Mouse (Mus musculus): ENCODE measurements around the gene Lnx2.
A peak's percentile ranks its signal among the peaks of the same experiment; 100 is the strongest.

Gene Lnx2

GRCm38 (mm10) chr5:147076026-147076798 lies at the start of gene Lnx2:
Lnx2 (minus strand) TSS chr5:147076586.
- DNase-seq (ENCODE audit: low spot score) = peak; percentile 94

- DNase-seq (ENCODE audit: low spot score) = no peak
These were observed 49.3 kb upstream of the Lnx2 start for GRCm38 (mm10) chr5:147125542-147126185.

GRCm38 (mm10) chr5:147124794-147125193 lies 48.4 kb upstream of the Lnx2 start:
- no peak for DNase-seq (ENCODE audit: low spot score)

- DNase-seq (ENCODE audit: low spot score) = no peak
These were observed 44.8 kb upstream of the Lnx2 start for GRCm38 (mm10) chr5:147121146-147121545.

GRCm38 (mm10) chr5:147117027-147117426 lies 40.6 kb upstream of the Lnx2 start:
- no peak for DNase-seq (ENCODE audit: low spot score)

GRCm38 (mm10) chr5:147115631-147116030 lies 39.2 kb upstream of the Lnx2 start:
- no peak for DNase-seq (ENCODE audit: low spot score)

- no peak for DNase-seq (ENCODE audit: low spot score)
These were observed 38.4 kb upstream of the Lnx2 start for GRCm38 (mm10) chr5:147114738-147115137.

GRCm38 (mm10) chr5:147108861-147109591 lies 32.6 kb upstream of the Lnx2 start:
- no peak for DNase-seq (ENCODE audit: low spot score)

GRCm38 (mm10) chr5:147107276-147107675 lies 30.9 kb upstream of the Lnx2 start:
- no peak for DNase-seq (ENCODE audit: low spot score)

GRCm38 (mm10) chr5:147102295-147102694 lies 25.9 kb upstream of the Lnx2 start:
- DNase-seq (ENCODE audit: low spot score) = no peak

GRCm38 (mm10) chr5:147100180-147100579 lies 23.8 kb upstream of the Lnx2 start:
- DNase-seq (ENCODE audit: low spot score) = no peak

GRCm38 (mm10) chr5:147098667-147099066 lies 22.3 kb upstream of the Lnx2 start:
- no peak for DNase-seq (ENCODE audit: low spot score)

- no peak for DNase-seq (ENCODE audit: low spot score)
These were observed 20.2 kb upstream of the Lnx2 start for GRCm38 (mm10) chr5:147096586-147096985.

GRCm38 (mm10) chr5:147094296-147094695 lies 17.9 kb upstream of the Lnx2 start:
- no peak for DNase-seq (ENCODE audit: low spot score)

- no peak for DNase-seq (ENCODE audit: low spot score)
These were observed 16.1 kb upstream of the Lnx2 start for GRCm38 (mm10) chr5:147092448-147092847.

- DNase-seq (ENCODE audit: low spot score) = no peak
These were observed 14.0 kb upstream of the Lnx2 start for GRCm38 (mm10) chr5:147090256-147090963.

- no peak for DNase-seq (ENCODE audit: low spot score)
These were observed 13.4 kb upstream of the Lnx2 start for GRCm38 (mm10) chr5:147089836-147090235.

GRCm38 (mm10) chr5:147086816-147087215 lies 10.4 kb upstream of the Lnx2 start:
- DNase-seq (ENCODE audit: low spot score) = no peak

- DNase-seq (ENCODE audit: low spot score) = peak; percentile 22
These were observed 9.0 kb upstream of the Lnx2 start for GRCm38 (mm10) chr5:147085201-147085894.

GRCm38 (mm10) chr5:147078110-147078900 lies 1.9 kb upstream of the Lnx2 start:
- DNase-seq (ENCODE audit: low spot score) = no peak

Data from layer of hippocampus, adult 9-10 months (tissue).